Mouse (Mus musculus): ENCODE results near the gene Mrs2. TPM values are rescaled to one million over a fixed set of nuclear protein-coding genes. Genes with fewer than 3 reads are reported as not detected.
A peak's percentile ranks its signal among the peaks of the same experiment; 100 is the strongest.

Mrs2 gene
- total RNA-seq, 1 experiment = 18.3 TPM

DNA sequence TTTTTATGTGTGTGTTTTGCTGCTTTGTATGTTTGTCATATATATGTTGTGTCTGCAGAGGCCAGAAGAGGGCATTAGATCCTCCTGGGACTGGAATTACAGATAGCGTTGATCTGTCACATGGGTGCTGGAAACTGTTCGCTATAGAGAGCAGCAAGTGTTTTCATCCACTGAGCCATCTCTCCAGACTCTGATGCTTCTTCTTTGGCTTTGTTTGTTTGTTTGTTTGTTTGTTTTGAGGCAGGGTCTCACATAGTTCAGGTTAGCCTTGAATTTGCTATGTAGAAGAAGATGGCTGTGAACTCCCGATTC, 6.9 kb upstream of the Mrs2 start:
- Histone ChIP-seq H3K27ac (ENCODE audit: insufficient read depth, low read depth, low read length, poor library complexity, severe bottlenecking) (no peak overlapping the region), H3K9ac (ENCODE audit: insufficient read depth, low read depth, low read length, poor library complexity, severe bottlenecking) (no peak overlapping the region), H3K4me3 (ENCODE audit: insufficient read depth in 1 of 2, low read depth in 1 of 2, low read length in 2 of 2, poor library complexity in 1 of 2, severe bottlenecking in 1 of 2) (no peak overlapping the region), H3K36me3 (ENCODE audit: control insufficient read depth, insufficient read depth, low read length, poor library complexity, severe bottlenecking) (no peaks in the 10 kb centered on the region), H3K9me3 (ENCODE audit: control insufficient read depth, insufficient read depth, low read depth, low read length) (no peaks in the 10 kb centered on the region), H3K4me1 (ENCODE audit: control insufficient read depth in 2 of 2, insufficient read depth in 2 of 2, low read length in 2 of 2, poor library complexity in 1 of 2) (no peaks in the 10 kb centered on the region)
- DNase-seq (ENCODE audit: low read depth, low spot score) = no peak
- in situ Hi-C loops (cut with MboI; ENCODE audit: low sequenced_read_pairs in 2 of 2, unreplicated experiment in 2 of 2) = no loop called here
- TF ChIP-seq ZC3H11A (IDR thresholded peaks at IDR 0.05; ENCODE audit: borderline replicate concordance, low read depth, low read length) (no peak), HCFC1 (IDR thresholded peaks at IDR 0.05; ENCODE audit: borderline replicate concordance, insufficient read depth, low read length) (no peak)

DNA sequence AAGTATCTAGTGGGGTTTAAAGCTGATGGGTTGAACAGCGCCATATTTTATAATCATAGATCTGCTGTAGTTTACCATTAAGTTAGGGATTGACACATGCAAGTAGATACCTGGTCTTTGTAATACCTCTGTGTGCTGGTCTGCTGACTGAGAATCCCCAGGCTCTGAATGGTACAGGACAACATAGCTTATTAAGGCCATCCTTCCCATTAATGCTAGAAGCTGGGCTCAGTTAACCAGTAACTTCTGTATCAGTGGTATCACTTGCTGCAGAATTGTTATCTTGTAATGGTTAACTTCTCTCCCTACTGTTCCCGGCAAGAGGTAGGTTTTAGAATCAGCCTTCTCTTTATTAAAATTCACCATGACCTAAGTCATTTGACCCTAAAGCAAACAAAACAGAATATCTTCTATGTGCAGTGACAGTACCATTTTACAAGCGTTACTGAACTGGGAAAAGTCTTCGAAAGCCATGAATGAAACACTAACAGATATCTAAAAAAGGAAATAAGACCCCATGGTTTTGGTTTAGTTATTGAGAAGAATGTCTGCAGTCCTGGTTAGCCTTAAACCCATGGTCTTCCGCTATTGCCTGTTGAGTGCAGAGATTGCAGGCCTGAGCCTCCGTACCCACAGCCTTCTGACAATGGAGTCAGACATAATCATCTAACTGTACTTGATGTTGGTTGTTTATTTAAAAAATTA, 6.4 kb upstream of the Mrs2 start:
- Histone ChIP-seq H3K9ac (ENCODE audit: insufficient read depth, low read depth, low read length, poor library complexity, severe bottlenecking) (no peak overlapping the region), H3K9me3 (ENCODE audit: control insufficient read depth, insufficient read depth, low read depth, low read length) (no peaks in the 10 kb centered on the region), H3K4me1 (ENCODE audit: control insufficient read depth in 2 of 2, insufficient read depth in 2 of 2, low read length in 2 of 2, poor library complexity in 1 of 2) (no peaks in the 10 kb centered on the region), H3K27ac (ENCODE audit: insufficient read depth, low read depth, low read length, poor library complexity, severe bottlenecking) (no peak overlapping the region), H3K4me3 (ENCODE audit: insufficient read depth in 1 of 2, low read depth in 1 of 2, low read length in 2 of 2, poor library complexity in 1 of 2, severe bottlenecking in 1 of 2) (no peak overlapping the region), H3K36me3 (ENCODE audit: control insufficient read depth, insufficient read depth, low read length, poor library complexity, severe bottlenecking) (no peaks in the 10 kb centered on the region)
- in situ Hi-C loops (cut with MboI; ENCODE audit: low sequenced_read_pairs in 2 of 2, unreplicated experiment in 2 of 2) = no loop called here
- TF ChIP-seq ZC3H11A (IDR thresholded peaks at IDR 0.05; ENCODE audit: borderline replicate concordance, low read depth, low read length) (no peak), MAFK (IDR thresholded peaks at IDR 0.05; ENCODE audit: insufficient read depth, low read depth, low read length) (no peak), ZNF384 (IDR thresholded peaks at IDR 0.05; ENCODE audit: low read depth, low read length) (no peak), CHD2 (IDR thresholded peaks at IDR 0.05; ENCODE audit: low read depth, low read length) (no peak), HCFC1 (IDR thresholded peaks at IDR 0.05; ENCODE audit: borderline replicate concordance, insufficient read depth, low read length) (no peak)
- no peak for DNase-seq (ENCODE audit: low read depth, low spot score)

DNA sequence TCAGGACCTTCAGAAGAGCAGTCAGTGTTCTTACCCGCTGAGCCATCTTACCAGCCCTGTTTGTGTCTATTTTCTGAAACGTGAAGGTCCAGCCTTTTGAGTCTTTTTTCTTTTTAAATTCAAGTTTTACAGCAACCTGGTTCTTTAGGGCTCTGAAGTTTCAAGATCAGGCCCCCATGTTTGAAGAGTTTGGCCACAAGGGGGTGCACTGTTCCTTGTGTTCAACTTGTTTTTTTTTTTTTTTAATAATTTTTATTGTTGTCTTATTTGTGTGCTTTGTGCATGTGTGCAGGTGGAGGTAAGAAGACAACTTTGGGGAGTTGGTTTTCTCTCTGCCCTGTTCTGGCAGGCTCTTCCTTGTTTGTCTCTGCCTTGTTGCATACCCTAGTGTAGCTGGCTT, 4.5 kb upstream of the Mrs2 start:
- H3K27ac ChIP-seq (ENCODE audit: insufficient read depth, low read depth, low read length, poor library complexity, severe bottlenecking) = no peak overlapping the region
- no peaks in the 10 kb centered on the region for H3K9me3 ChIP-seq (ENCODE audit: control insufficient read depth, insufficient read depth, low read depth, low read length)
- H3K36me3 ChIP-seq (ENCODE audit: control insufficient read depth, insufficient read depth, low read length, poor library complexity, severe bottlenecking) = no peaks in the 10 kb centered on the region
- in situ Hi-C loops (cut with MboI; ENCODE audit: low sequenced_read_pairs in 2 of 2, unreplicated experiment in 2 of 2) = no loop called here
- H3K4me3 ChIP-seq (ENCODE audit: insufficient read depth in 1 of 2, low read depth in 1 of 2, low read length in 2 of 2, poor library complexity in 1 of 2, severe bottlenecking in 1 of 2) = no peak overlapping the region
- H3K9ac ChIP-seq (ENCODE audit: insufficient read depth, low read depth, low read length, poor library complexity, severe bottlenecking) = no peak overlapping the region
- no peaks in the 10 kb centered on the region; a peak in 1 of 4 replicates for H3K4me1 ChIP-seq (ENCODE audit: control insufficient read depth in 2 of 2, insufficient read depth in 2 of 2, low read length in 2 of 2, poor library complexity in 1 of 2)
- TF ChIP-seq ZNF384 (IDR thresholded peaks at IDR 0.05; ENCODE audit: low read depth, low read length) (peak; percentile 95), CHD2 (IDR thresholded peaks at IDR 0.05; ENCODE audit: low read depth, low read length) (no peak)
- DNase-seq (ENCODE audit: low read depth, low spot score) = peak; percentile 24

DNA sequence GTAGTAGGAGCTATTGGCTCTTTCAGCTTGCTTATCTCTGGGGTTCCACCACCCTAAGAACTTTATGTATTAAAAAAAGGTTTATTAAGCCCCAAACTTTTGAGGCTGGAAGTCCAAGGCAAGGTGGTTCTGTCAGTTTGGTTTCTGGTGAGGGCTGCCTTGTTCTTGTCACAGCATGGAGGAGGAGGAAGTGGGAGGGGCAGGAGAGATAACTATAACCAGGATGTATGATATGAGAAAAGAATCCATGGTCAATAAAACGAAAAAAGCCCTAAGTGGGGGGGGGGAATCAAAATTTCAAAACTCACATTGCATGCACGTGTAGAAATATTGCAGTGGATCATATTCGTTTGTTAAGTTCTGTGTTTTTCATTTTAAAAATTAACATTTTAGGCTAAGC, 3.0 kb upstream of the Mrs2 start:
- in situ Hi-C loops (cut with MboI; ENCODE audit: low sequenced_read_pairs in 2 of 2, unreplicated experiment in 2 of 2) = no loop called here
- H3K9me3 ChIP-seq (ENCODE audit: control insufficient read depth, insufficient read depth, low read depth, low read length) = no peaks in the 10 kb centered on the region
- DNase-seq (ENCODE audit: low read depth, low spot score) = no peak

DNA sequence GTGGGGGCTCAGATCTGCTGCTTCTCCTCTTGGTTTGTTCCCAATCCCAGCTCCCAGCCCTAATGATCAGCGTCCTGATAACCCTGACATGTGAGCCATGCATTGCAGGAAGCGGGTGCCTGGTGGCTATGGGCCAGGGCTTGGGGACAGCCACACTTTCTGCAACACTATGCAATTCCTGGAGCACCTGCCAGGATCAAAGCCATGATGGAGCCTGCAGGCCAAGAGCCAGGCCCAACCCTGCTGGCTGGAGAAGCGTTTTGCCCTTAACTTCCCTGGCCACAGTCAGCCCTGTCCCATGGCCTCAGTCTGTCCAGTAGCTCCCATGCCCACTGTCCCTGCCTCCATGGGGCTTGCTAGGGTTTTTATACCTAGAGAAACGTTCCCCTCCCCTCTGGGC, 2.2 kb upstream of the Mrs2 start:
- Histone ChIP-seq H3K36me3 (ENCODE audit: control insufficient read depth, insufficient read depth, low read length, poor library complexity, severe bottlenecking) (peaks cover 2% of the 10 kb centered on the region; the same call in 1 of the 2 replicates), H3K27ac (ENCODE audit: insufficient read depth, low read depth, low read length, poor library complexity, severe bottlenecking) (no peak overlapping the region), H3K4me1 (ENCODE audit: control insufficient read depth in 2 of 2, insufficient read depth in 2 of 2, low read length in 2 of 2, poor library complexity in 1 of 2) (no peaks in the 10 kb centered on the region; a peak in 1 of 4 replicates), H3K4me3 (ENCODE audit: insufficient read depth in 1 of 2, low read depth in 1 of 2, low read length in 2 of 2, poor library complexity in 1 of 2, severe bottlenecking in 1 of 2) (no peak overlapping the region), H3K9me3 (ENCODE audit: control insufficient read depth, insufficient read depth, low read depth, low read length) (no peaks in the 10 kb centered on the region), H3K9ac (ENCODE audit: insufficient read depth, low read depth, low read length, poor library complexity, severe bottlenecking) (no peak overlapping the region)
- in situ Hi-C loops (cut with MboI; ENCODE audit: low sequenced_read_pairs in 2 of 2, unreplicated experiment in 2 of 2) = no loop called here
- DNase-seq (ENCODE audit: low read depth, low spot score) = no peak
- TF ChIP-seq ZNF384 (IDR thresholded peaks at IDR 0.05; ENCODE audit: low read depth, low read length) (no peak), MAFK (IDR thresholded peaks at IDR 0.05; ENCODE audit: insufficient read depth, low read depth, low read length) (no peak), ZC3H11A (IDR thresholded peaks at IDR 0.05; ENCODE audit: borderline replicate concordance, low read depth, low read length) (no peak)

More for the DNA sequence above, 3.0 kb upstream of the Mrs2 start:
- H3K4me3 ChIP-seq (ENCODE audit: insufficient read depth in 1 of 2, low read depth in 1 of 2, low read length in 2 of 2, poor library complexity in 1 of 2, severe bottlenecking in 1 of 2) = no peak overlapping the region
- no peaks in the 10 kb centered on the region for H3K36me3 ChIP-seq (ENCODE audit: control insufficient read depth, insufficient read depth, low read length, poor library complexity, severe bottlenecking)
- H3K4me1 ChIP-seq (ENCODE audit: control insufficient read depth in 2 of 2, insufficient read depth in 2 of 2, low read length in 2 of 2, poor library complexity in 1 of 2) = no peaks in the 10 kb centered on the region; a peak in 1 of 4 replicates
- H3K9ac ChIP-seq (ENCODE audit: insufficient read depth, low read depth, low read length, poor library complexity, severe bottlenecking) = no peak overlapping the region
- H3K27ac ChIP-seq (ENCODE audit: insufficient read depth, low read depth, low read length, poor library complexity, severe bottlenecking) = no peak overlapping the region
- TF ChIP-seq MAFK (IDR thresholded peaks at IDR 0.05; ENCODE audit: insufficient read depth, low read depth, low read length) = no peak
- TF ChIP-seq ZC3H11A (IDR thresholded peaks at IDR 0.05; ENCODE audit: borderline replicate concordance, low read depth, low read length) = no peak
- no peak for TF ChIP-seq HCFC1 (IDR thresholded peaks at IDR 0.05; ENCODE audit: borderline replicate concordance, insufficient read depth, low read length)
- TF ChIP-seq CHD2 (IDR thresholded peaks at IDR 0.05; ENCODE audit: low read depth, low read length) = no peak
- TF ChIP-seq ZNF384 (IDR thresholded peaks at IDR 0.05; ENCODE audit: low read depth, low read length) = no peak
